Mouse (Mus musculus): ENCODE measurements around the gene Osbpl3. TPM values are rescaled to one million over a fixed set of nuclear protein-coding genes. Genes with fewer than 3 reads are reported as not detected.

Osbpl3 gene
- total and polyA plus RNA-seq, 2 experiments = 0.15 to 0.83 TPM

- Histone ChIP-seq H3K27ac (replicated peaks; ENCODE audit: insufficient read depth, low read depth, low read length) (no peak overlapping the region), H3K9ac (ENCODE audit: low read depth, low read length) (no peak overlapping the region), H3K4me3 (ENCODE audit: insufficient read depth, low read depth, low read length) (no peak overlapping the region), H3K4me1 (ENCODE audit: control insufficient read depth, insufficient read depth, low read length) (no peaks in the 10 kb centered on the region), H3K27me3 (ENCODE audit: control insufficient read depth, insufficient read depth, low read length) (no peaks in the 10 kb centered on the region), H3K36me3 (ENCODE audit: control insufficient read depth, insufficient read depth, low read length) (no peaks in the 10 kb centered on the region), H3K79me2 (ENCODE audit: control insufficient read depth, insufficient read depth, low read length) (no peaks in the 10 kb centered on the region)
- DNase-seq (ENCODE audit: extremely low read depth, low read depth, low spot score) = no peak
- no peak for TF ChIP-seq POLR2A (IDR thresholded peaks at IDR 0.05; ENCODE audit: extremely low read depth, insufficient read depth, low read length)
- TF ChIP-seq CTCF (IDR thresholded peaks at IDR 0.05; ENCODE audit: low read depth, low read length) = no peak
- 96% methylated on average over 2 of the region's 2 CpGs for WGBS
Measured at GRCm38 (mm10) chr6:50331477-50331876, 124.5 kb downstream of the Osbpl3 start.

- H3K4me3 ChIP-seq (ENCODE audit: insufficient read depth, low read depth, low read length) = no peak overlapping the region
- no peak overlapping the region for H3K9ac ChIP-seq (ENCODE audit: low read depth, low read length)
- H3K4me1 ChIP-seq (ENCODE audit: control insufficient read depth, insufficient read depth, low read length) = no peaks in the 10 kb centered on the region
- TF ChIP-seq POLR2A (IDR thresholded peaks at IDR 0.05; ENCODE audit: extremely low read depth, insufficient read depth, low read length) = no peak
- no peak for TF ChIP-seq CTCF (IDR thresholded peaks at IDR 0.05; ENCODE audit: low read depth, low read length)
- no peaks in the 10 kb centered on the region for H3K27me3 ChIP-seq (ENCODE audit: control insufficient read depth, insufficient read depth, low read length)
- no peaks in the 10 kb centered on the region for H3K36me3 ChIP-seq (ENCODE audit: control insufficient read depth, insufficient read depth, low read length)
- WGBS = 65% methylated on average over 8 of the region's 8 CpGs
- no peak overlapping the region for H3K27ac ChIP-seq (replicated peaks; ENCODE audit: insufficient read depth, low read depth, low read length)
- DNase-seq (ENCODE audit: extremely low read depth, low read depth, low spot score) = no peak
- no peaks in the 10 kb centered on the region for H3K79me2 ChIP-seq (ENCODE audit: control insufficient read depth, insufficient read depth, low read length)
Measured at GRCm38 (mm10) chr6:50329380-50329779, 126.6 kb downstream of the Osbpl3 start.

GRCm38 (mm10) chr6:50328901-50329300, 127.1 kb downstream of the Osbpl3 start:
- TF ChIP-seq CTCF (IDR thresholded peaks at IDR 0.05; ENCODE audit: low read depth, low read length) = no peak
- TF ChIP-seq POLR2A (IDR thresholded peaks at IDR 0.05; ENCODE audit: extremely low read depth, insufficient read depth, low read length) = no peak
- no peaks in the 10 kb centered on the region for H3K79me2 ChIP-seq (ENCODE audit: control insufficient read depth, insufficient read depth, low read length)
- no peak overlapping the region for H3K27ac ChIP-seq (replicated peaks; ENCODE audit: insufficient read depth, low read depth, low read length)
- no peaks in the 10 kb centered on the region for H3K36me3 ChIP-seq (ENCODE audit: control insufficient read depth, insufficient read depth, low read length)
- no peak for DNase-seq (ENCODE audit: extremely low read depth, low read depth, low spot score)
- 70% methylated on average over 7 of the region's 7 CpGs for WGBS
- H3K27me3 ChIP-seq (ENCODE audit: control insufficient read depth, insufficient read depth, low read length) = no peaks in the 10 kb centered on the region
- H3K9ac ChIP-seq (ENCODE audit: low read depth, low read length) = no peak overlapping the region
- H3K4me1 ChIP-seq (ENCODE audit: control insufficient read depth, insufficient read depth, low read length) = no peaks in the 10 kb centered on the region
- H3K4me3 ChIP-seq (ENCODE audit: insufficient read depth, low read depth, low read length) = no peak overlapping the region

GRCm38 (mm10) chr6:50326192-50326591, 129.8 kb downstream of the Osbpl3 start:
- WGBS = 91% methylated on average over 4 of the region's 4 CpGs
- no peak for TF ChIP-seq CTCF (IDR thresholded peaks at IDR 0.05; ENCODE audit: low read depth, low read length)
- TF ChIP-seq POLR2A (IDR thresholded peaks at IDR 0.05; ENCODE audit: extremely low read depth, insufficient read depth, low read length) = no peak
- Histone ChIP-seq H3K79me2 (ENCODE audit: control insufficient read depth, insufficient read depth, low read length) (no peaks in the 10 kb centered on the region), H3K27me3 (ENCODE audit: control insufficient read depth, insufficient read depth, low read length) (no peaks in the 10 kb centered on the region), H3K27ac (replicated peaks; ENCODE audit: insufficient read depth, low read depth, low read length) (no peak overlapping the region), H3K9ac (ENCODE audit: low read depth, low read length) (no peak overlapping the region), H3K4me1 (ENCODE audit: control insufficient read depth, insufficient read depth, low read length) (no peaks in the 10 kb centered on the region), H3K4me3 (ENCODE audit: insufficient read depth, low read depth, low read length) (no peak overlapping the region), H3K36me3 (ENCODE audit: control insufficient read depth, insufficient read depth, low read length) (no peaks in the 10 kb centered on the region)
- DNase-seq (ENCODE audit: extremely low read depth, low read depth, low spot score) = no peak

DNA sequence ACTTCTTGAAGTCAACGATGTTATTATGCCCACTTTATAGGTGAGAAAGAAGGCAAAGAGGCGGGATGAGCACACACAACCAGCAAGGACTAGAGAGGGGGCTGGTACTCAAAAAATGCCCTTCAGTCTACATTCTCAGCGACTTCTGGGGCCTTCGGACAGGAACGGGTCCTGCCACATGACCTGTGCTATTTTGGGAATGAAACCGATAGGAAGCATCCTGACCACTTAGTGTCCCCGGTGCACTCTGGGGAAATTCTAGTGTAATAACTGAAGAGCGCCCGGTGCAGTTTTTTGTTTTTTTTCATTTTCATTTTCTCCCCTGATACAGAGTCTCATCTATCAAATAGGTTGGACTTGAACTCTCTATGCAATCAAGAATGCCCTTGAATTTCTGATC, 130.5 kb downstream of the Osbpl3 start:
- DNase-seq (ENCODE audit: extremely low read depth, low read depth, low spot score) = no peak
- Histone ChIP-seq H3K9ac (ENCODE audit: low read depth, low read length) (no peak overlapping the region), H3K36me3 (ENCODE audit: control insufficient read depth, insufficient read depth, low read length) (no peaks in the 10 kb centered on the region), H3K4me3 (ENCODE audit: insufficient read depth, low read depth, low read length) (no peak overlapping the region), H3K27me3 (ENCODE audit: control insufficient read depth, insufficient read depth, low read length) (no peaks in the 10 kb centered on the region), H3K79me2 (ENCODE audit: control insufficient read depth, insufficient read depth, low read length) (no peaks in the 10 kb centered on the region), H3K27ac (replicated peaks; ENCODE audit: insufficient read depth, low read depth, low read length) (no peak overlapping the region), H3K4me1 (ENCODE audit: control insufficient read depth, insufficient read depth, low read length) (no peaks in the 10 kb centered on the region)
- 73% methylated on average over 9 of the region's 9 CpGs for WGBS
- no peak for TF ChIP-seq CTCF (IDR thresholded peaks at IDR 0.05; ENCODE audit: low read depth, low read length)
- no peak for TF ChIP-seq POLR2A (IDR thresholded peaks at IDR 0.05; ENCODE audit: extremely low read depth, insufficient read depth, low read length)

GRCm38 (mm10) chr6:50322631-50323030, 133.4 kb downstream of the Osbpl3 start:
- no peak overlapping the region for H3K27ac ChIP-seq (replicated peaks; ENCODE audit: insufficient read depth, low read depth, low read length)
- no peak overlapping the region for H3K4me3 ChIP-seq (ENCODE audit: insufficient read depth, low read depth, low read length)
- no peaks in the 10 kb centered on the region for H3K27me3 ChIP-seq (ENCODE audit: control insufficient read depth, insufficient read depth, low read length)
- TF ChIP-seq CTCF (IDR thresholded peaks at IDR 0.05; ENCODE audit: low read depth, low read length) = no peak
- TF ChIP-seq POLR2A (IDR thresholded peaks at IDR 0.05; ENCODE audit: extremely low read depth, insufficient read depth, low read length) = no peak
- no peaks in the 10 kb centered on the region for H3K36me3 ChIP-seq (ENCODE audit: control insufficient read depth, insufficient read depth, low read length)
- 77% methylated on average over 9 of the region's 9 CpGs for WGBS
- DNase-seq (ENCODE audit: extremely low read depth, low read depth, low spot score) = no peak
- H3K79me2 ChIP-seq (ENCODE audit: control insufficient read depth, insufficient read depth, low read length) = no peaks in the 10 kb centered on the region
- H3K4me1 ChIP-seq (ENCODE audit: control insufficient read depth, insufficient read depth, low read length) = no peaks in the 10 kb centered on the region
- H3K9ac ChIP-seq (ENCODE audit: low read depth, low read length) = no peak overlapping the region
